10 mouse cellular contexts compared by ENCODE assay signal in the genomic region with DNA sequence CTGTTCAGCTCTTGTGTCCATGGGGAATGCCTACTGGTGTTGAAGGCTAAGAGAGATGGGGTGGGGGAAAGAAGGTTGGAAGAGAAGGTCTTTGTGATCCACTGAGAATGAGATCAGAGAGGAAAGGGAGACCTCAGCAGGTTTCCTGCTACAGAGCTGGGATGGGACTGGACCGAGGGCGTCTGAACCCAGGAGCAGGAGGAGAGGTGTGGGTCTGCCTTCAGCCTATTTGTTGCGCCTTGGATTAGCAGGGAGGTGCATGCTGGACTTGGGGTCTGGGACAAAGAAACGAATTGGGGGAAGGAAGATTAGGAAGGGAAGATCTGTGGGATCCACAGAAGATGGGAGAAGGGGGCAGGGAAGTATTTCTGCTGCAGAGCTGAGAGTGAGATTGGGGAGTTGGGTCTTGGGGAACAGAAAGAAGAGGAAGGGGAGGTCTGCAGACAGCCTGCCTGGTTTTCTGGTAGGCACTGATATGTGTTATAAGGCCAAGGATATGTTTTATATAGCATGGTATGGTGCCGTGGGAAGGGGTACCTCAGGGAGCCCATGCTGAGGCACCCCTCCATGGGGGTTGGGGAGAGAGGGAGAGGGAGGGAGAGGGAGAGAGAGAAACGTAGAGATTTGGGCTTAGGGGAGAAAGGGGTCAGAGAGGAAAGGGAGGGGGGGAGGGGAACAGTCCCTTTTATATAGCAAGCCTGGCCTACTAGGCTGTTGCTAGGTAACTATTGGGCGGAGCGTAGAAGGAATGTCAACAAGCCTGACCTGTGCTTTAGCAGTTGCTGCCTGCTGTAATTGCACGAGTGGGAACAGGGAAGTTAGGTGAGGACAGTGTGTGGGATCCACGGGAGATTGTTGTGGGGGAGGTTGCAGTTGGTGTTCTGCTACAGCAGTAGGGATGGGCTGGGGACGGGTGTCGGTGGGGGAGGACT. TPM values are rescaled to one million over a fixed set of nuclear protein-coding genes. Genes with fewer than 3 reads are reported as not detected.
A peak's percentile ranks its signal among the peaks of the same experiment; 100 is the strongest.
DNase-seq lines count a peak whose midpoint lies in the region; ATAC-seq lines count a peak whose summit lies in the region.
"Had no signal": no experiment of that assay in that cellular context is flagged by ENCODE, and none has a peak within 500 bp of the region (broad histone marks: within the 10 kb centered on the region; RNA-seq: fewer than 3 reads in every experiment).

No protein-coding gene starts in this region.

- peak overlapping the region; percentile 51 for H3K4me2 ChIP-seq in heart, embryonic 16.5 days (ENCODE audit: low read depth, low read length)
- no peak overlapping the region for H3K4me2 ChIP-seq in intestine, embryonic 16.5 days (ENCODE audit: low read depth, low read length)

- peak overlapping the region; percentile 19 for H3K4me3 ChIP-seq in heart, embryonic 16.5 days (ENCODE audit: low read length)
- H3K4me3 ChIP-seq in intestine, embryonic 16.5 days (ENCODE audit: low read length) = no peak overlapping the region

- intact Hi-C loops in heart, postnatal 25 days (cut with DNase I) = no loop called here
- intact Hi-C loops in left cerebral cortex, postnatal 10 days (cut with DNase I) = no loop called here

- peaks cover 2% of the 10 kb centered on the region; the same call in 1 of the 2 replicates for H3K4me1 ChIP-seq in heart, embryonic 16.5 days (ENCODE audit: control insufficient read depth, insufficient read depth, low read length)
- 0 out of 2 replicates have a peak, but pooled peaks cover 3% of the 10 kb centered on the region for H3K4me1 ChIP-seq in intestine, embryonic 16.5 days (ENCODE audit: control insufficient read depth, insufficient read depth, low read length)

- no peak overlapping the region for H3K27ac ChIP-seq in heart, embryonic 16.5 days (ENCODE audit: low read length)
- H3K27ac ChIP-seq in intestine, embryonic 16.5 days (ENCODE audit: low read length) = no peak overlapping the region

- no peak for DNase-seq in heart, postnatal 25 days (ENCODE audit: low spot score)
- peak; percentile 70 for DNase-seq in embryo, embryonic 9.5 days (ENCODE audit: extremely low spot score)
- DNase-seq in neural tube, embryonic 10.5 days (ENCODE audit: extremely low spot score, low spot score) = peak; percentile 45
- DNase-seq in gastrocnemius, adult 8-10 months (ENCODE audit: low spot score in 2 of 2) = no peak
- DNase-seq in cerebellum, adult 9-11 months = no peak
- DNase-seq in left cerebral cortex, postnatal 10 days (ENCODE audit: extremely low spot score in 1 of 2, low spot score in 2 of 2) = no peak
- DNase-seq: cerebellum, adult 9-10 months had no signal

- H3K27me3 ChIP-seq in heart, embryonic 16.5 days (ENCODE audit: control insufficient read depth, insufficient read depth, low read length) = no peaks in the 10 kb centered on the region
- H3K27me3 ChIP-seq in intestine, embryonic 16.5 days (replicated peaks; ENCODE audit: control insufficient read depth, insufficient read depth, low read length) = no peaks in the 10 kb centered on the region

- no peaks in the 10 kb centered on the region for H3K36me3 ChIP-seq in heart, embryonic 16.5 days (ENCODE audit: control insufficient read depth, insufficient read depth)
- no peaks in the 10 kb centered on the region for H3K36me3 ChIP-seq in intestine, embryonic 16.5 days (ENCODE audit: control insufficient read depth, insufficient read depth, low read length)

- peak; percentile 67 for ATAC-seq in heart, embryonic 16.5 days (replicated peaks; ENCODE audit: extremely low read depth, insufficient read depth, low FRiP score)
- ATAC-seq in intestine, embryonic 16.5 days = peak; percentile 66; the same call in 1 of the 2 replicates
- ATAC-seq: CD4-positive, CD25-positive, alpha-beta regulatory T cell, adult 4 months had no signal

- no peak overlapping the region for H3K9ac ChIP-seq in heart, embryonic 16.5 days (ENCODE audit: low read length)
- H3K9ac ChIP-seq in intestine, embryonic 16.5 days (ENCODE audit: low read depth, low read length) = no peak overlapping the region

- WGBS in heart, embryonic 16.5 days = 28% methylated on average over 12 of the region's 12 CpGs
- WGBS in intestine, embryonic 16.5 days = 31% methylated on average over 12 of the region's 12 CpGs

- H3K9me3 ChIP-seq in heart, embryonic 16.5 days (replicated peaks; ENCODE audit: control insufficient read depth, low read length) = no peaks in the 10 kb centered on the region
- no peaks in the 10 kb centered on the region for H3K9me3 ChIP-seq in intestine, embryonic 16.5 days (ENCODE audit: control insufficient read depth, low read length)

RNA-seq across cellular contexts. Expression of a gene that starts 38.3 kb away (rescaled TPM):
- 30.9 and 32.6 TPM in 2 replicates for polyA plus RNA-seq in heart, embryonic 16.5 days (2015; fragmentation: Nextera tagmentation; extraction: Ambion mirVana)
- 100 to 1,000 TPM; 120 to 150 TPM for total RNA-seq in heart, postnatal 25 days (2021)
- 5.6 and 6.1 TPM in 2 replicates for polyA plus RNA-seq in intestine, embryonic 16.5 days (2015; fragmentation: Nextera tagmentation; extraction: Ambion mirVana)
- total RNA-seq in gastrocnemius, adult 8-10 months (2022) = 10 to 100 TPM; 66.6 to 79.5 (median 70.9) TPM
- total RNA-seq in left cerebral cortex, postnatal 10 days (2021) = 100 to 1,000 TPM; 201 to 205 TPM

Comparison
In these comparisons a context has a peak if more than half of its experiments do, and no peak if none do; other contexts are left out.
1. DNase-seq: peak in embryo, embryonic 9.5 days (single experiment) and neural tube, embryonic 10.5 days (single experiment); none in heart, postnatal 25 days (single experiment), gastrocnemius, adult 8-10 months (0 of 2), cerebellum, adult 9-11 months (single experiment) and left cerebral cortex, postnatal 10 days (0 of 2).